Mouse (Mus musculus) yolk sac, embryonic 10.5 days (tissue): ENCODE results near the gene BC049715.
"Not testable (repeated sequence)": the region's sequence is repeated elsewhere in the genome, so short reads cannot be mapped to it uniquely, and the experiment has no call there.

ENCODE experiments used
- DNase-seq: peaks from one replicate; pipeline ENCODE4 v3.0.0-alpha.2; 2017; ENCODE audit warnings: low spot score

BC049715 gene

DNA sequence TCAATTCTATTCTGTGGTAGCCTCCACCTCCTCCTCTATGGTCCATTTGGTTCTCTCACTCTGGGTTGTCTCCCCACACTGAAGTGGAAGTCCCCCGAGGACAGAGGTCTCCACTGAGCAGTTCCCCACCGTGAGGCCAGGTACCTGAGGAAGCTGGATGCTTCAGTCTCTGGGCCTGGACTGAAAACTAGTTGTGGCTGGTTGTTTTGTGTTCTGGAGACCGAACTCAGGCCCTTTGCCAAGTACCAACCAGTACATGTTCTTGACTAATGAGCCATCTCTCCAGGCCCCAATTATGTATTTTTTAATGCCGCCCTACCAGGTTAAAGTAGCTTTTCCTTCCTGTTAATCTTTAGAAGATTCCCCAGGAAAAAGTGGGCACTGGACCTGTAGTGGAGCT, 24.9 kb downstream of the BC049715 start:
- DNase-seq = no peak

DNA sequence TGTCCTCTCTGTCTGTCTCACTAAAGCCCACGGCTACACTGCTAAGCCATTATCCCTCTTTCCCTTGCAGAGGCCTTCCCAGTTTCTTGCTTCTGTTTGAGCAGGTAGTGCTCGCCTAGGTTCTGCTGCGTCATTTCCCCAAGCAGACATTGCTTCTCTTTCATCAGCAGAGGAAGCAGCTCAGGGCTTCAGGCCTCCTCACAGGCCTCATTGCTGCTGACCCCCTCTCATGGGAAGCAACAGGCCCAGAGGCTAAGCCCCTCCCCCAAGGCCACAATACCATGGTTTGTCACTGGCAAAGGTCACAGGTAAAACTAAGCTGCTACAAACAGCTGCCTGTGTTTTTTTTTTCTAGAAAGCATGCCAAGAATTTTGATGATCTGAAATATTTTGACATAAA, 25.3 kb downstream of the BC049715 start:
- peak; percentile 55 for DNase-seq

DNA sequence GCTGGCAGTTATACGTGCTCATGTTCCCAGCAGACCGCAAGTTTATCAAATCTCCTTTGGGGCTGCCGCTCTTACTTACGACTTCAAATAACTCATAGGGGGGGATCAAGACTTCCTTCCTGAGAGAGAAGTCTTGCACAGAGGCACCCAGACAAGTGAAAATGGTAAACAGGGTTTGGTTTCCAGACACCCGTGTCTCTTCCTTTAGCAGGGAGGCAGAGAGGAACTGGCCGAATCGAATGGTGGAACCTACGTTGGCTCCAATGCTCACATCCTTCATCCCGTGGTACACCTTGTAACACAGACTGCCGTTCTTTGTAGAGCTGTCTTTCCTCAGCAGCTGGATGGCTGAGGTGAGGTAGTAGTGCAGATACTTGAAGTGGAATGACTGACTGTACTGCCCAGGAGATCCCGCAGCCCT, 26.9 kb downstream of the BC049715 start:
- no peak for DNase-seq

GRCm38 (mm10) chr6:136855183-136855582, 27.8 kb downstream of the BC049715 start:
- DNase-seq = no peak

GRCm38 (mm10) chr6:136856071-136856636, 28.7 kb downstream of the BC049715 start:
- DNase-seq = no peak

DNA sequence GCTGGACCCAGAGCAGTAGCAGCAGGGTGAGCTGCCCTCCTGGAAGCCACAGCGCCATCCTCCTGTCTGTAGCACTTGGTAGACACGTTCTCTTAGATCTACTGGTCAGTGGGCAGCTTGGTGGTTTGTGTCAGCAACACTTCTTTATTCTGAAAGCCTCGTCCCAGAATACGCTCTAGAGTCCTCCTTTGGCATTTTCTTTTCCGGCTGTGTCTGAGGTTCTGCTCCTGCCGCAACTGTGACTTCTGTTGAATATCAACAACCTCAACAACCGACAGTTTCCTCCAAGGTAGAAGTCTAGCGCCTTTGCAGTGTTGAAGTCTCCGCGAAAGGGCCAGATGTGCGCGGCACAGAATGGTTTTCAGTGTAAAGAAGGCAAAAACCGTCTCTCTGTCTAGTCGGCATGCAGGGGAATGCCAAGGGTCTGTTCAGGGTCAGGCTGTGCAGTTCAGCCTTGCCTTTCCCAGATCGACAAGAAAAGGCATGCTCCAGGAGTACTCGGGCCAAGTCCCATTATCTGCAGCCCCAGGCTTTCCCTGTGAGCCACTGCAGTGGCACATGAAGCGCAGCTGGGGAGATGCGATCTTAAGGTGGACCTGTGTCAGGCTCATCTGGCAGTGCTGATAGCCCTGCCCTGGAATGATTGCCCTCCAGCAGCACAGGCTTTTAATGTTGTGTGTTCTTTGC, 29.9 kb downstream of the BC049715 start, which contains the start of gene Art4:
Art4 (minus strand) TSS at position 548 of the 687 bp plus-strand sequence.
- DNase-seq = peak; percentile 58

DNA sequence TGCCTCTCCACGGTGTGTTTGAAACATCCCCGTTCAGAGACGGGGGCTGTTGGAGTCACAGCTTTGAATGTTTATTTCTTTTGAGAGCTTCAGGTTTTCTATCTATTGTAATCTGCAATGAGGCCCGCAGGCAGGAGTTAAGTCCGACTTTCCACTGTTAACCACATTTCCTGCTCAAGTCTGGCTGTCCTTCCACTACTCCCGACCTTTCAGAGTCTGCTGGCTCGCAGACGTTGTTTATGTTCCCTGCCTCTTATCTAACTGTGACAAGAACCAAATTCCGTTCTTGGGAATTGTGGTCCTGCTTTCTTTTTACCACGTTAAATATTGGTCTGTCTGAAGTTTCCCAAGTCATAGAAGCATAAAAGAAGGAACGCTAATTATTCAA, 30.4 kb downstream of the BC049715 start:
- DNase-seq = no peak

DNA sequence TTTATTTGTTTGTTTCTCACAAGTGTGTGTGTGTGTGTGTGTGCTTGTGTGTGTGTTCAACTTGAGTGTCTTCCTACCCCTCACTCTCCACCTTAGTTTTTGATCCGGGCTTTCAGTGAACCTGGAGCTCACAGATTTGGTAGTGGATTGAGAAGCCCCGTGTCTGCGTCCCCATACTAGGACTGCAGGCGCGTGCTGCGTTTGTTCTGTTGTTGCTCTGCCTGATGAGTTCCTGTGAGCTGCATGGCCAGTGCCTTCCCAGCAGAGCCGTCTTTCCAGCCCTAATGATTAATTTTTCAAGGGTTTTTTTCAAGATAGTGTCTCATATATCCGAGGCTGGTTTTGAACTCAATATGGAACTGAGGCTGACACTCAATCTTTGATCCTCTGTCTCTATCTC, 31.0 kb downstream of the BC049715 start:
- DNase-seq = no peak

DNA sequence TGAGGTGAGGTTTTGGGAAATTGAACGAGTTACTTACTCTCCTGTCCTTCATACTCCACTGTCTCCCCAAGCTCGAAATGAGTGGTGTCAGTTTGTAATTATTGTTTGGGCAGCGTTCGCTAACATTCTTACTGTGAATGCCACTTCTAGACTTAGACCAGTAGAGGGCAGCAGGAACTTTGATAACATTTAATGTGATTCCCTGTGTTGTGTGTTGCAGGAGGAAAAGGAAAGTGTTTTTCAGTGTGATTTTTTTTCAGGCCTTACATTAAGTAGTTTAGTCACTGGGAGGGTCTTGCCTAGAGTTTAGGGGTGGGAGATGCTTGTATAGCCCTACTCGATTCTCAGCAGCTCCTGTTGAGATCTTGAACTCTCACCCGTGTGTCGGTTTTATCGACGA, 33.6 kb downstream of the BC049715 start:
- DNase-seq = no peak

- DNase-seq = no peak
Measured at GRCm38 (mm10) chr6:136865360-136865759, 37.9 kb downstream of the BC049715 start.

DNA sequence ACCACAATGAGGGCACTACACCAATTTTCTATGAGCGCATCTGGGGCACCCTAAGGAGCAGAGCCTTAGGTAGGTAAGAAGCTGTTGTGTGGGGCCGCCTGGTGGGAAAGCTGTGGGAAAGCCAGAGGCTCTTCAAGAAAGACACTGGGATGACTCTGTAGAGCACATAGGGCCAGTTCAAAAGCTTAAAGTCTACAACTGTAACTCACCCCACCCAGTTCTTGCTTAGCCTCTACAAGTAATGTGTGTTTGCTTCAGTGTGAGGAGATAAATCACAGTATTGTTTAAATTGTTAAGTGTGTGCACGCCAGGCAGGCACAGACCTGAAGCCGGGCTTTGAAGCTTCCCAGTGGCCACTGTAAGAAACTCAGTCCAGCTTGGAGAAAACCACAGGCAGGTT, 38.7 kb downstream of the BC049715 start:
- DNase-seq = no peak

DNA sequence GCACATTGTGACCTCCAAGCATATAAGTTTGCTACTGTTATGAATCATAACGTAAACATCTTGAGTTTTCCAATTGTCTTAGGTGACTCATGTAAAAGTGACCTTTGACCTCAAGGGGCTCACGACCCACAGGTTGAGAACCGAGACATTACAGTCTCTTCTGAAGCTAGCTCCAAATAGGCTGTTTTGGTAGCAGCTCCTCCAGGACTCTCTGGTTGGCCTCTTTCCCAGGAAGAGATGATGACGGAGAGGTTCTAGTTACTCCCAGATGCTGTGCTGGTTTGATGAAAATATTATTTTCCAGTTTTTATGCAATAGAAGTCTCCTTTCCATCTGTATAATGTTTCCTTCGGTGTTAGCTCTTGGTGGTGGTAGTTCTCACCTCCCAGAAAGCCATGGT, 41.5 kb downstream of the BC049715 start:
- DNase-seq = no peak

DNA sequence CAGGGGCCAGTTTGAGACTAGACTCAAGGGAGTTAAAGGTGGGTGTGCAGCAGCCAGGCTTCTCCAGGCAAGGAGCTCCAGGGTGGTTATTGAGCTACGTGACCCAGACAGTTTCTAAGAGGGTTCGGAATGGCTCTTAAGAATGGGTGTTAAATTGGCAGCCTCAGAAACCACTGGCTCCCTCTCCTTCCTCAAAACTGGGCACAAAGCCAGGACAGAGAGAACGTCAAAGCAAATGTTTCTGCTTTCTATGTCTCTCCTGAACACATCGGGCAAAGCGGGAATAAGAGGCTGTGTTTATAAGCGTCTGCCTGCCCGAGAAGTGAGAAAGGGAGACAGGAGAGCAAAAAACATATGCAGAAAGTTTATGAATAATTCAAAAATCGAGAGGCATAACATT, 47.2 kb downstream of the BC049715 start:
- no peak for DNase-seq

DNA sequence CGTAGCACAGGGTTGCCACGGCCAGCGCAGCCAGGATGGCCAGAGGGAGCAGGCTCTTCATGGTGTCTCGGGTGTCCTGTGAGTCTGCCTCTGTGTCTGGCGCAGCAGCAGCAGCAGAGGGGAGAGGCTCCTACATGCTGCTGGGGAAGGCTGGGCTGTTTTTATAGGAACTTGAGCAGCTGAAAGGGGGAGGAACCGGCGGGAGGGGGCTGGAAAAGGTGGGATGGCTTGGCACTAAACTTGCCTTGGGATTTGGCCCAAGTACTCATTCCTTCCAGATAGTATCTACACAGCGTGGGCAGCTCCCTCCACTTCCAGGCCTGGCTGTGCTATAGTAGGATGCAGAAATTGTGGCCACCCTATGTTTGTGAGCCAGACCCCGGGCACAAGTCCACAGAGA, 48.2 kb downstream of the BC049715 start, which contains the start of gene Mgp:
Mgp (minus strand) TSS at position 154 of the 400 bp plus-strand sequence.
- no peak for DNase-seq

- no peak for DNase-seq
Measured at GRCm38 (mm10) chr6:136881678-136882077, 54.3 kb downstream of the BC049715 start.

- DNase-seq = no peak
Measured at GRCm38 (mm10) chr6:136883431-136883915, 56.0 kb downstream of the BC049715 start.

GRCm38 (mm10) chr6:136883961-136884360, 56.5 kb downstream of the BC049715 start:
- no peak for DNase-seq

DNA sequence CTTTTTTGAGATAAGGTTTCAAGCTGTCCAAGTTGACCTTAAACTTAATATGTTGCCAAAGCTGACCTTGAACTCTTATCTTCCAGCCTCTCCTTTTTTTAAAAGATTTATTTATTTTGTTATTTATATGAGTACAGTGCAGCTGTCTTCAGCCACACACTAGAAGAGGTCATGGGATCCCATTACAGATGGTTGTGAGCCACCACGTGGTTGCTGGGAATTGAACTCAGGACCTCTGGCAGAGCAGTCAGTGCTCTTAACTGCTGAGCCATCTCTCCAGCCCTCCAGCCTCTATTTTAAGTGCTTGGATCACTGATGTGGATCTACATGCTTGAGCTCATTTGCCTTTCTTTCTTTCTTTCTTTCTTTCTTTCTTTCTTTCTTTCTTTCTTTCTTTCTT, 57.3 kb downstream of the BC049715 start:
- not testable (repeated sequence) for DNase-seq

- no peak for DNase-seq
Measured at GRCm38 (mm10) chr6:136887854-136888253, 60.4 kb downstream of the BC049715 start.

DNA sequence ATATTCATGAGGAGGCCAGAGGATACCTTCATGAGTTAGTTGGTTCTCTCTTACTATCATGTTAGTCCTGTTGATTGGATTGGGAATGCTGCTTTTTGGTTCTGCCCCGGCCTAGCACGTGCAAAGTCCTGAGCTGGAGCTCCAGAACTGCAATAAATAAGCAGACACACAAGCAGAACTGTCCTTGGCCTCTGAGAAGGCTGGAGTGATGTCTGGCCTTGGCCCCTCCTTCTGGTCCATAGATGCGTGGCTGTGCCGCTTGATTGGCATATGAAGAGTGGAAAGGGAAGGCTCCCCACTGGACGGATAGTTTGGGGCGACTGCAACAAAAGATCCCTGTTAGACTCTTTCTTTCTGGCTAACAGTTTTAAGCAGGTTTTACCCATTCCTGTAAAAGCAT, 61.6 kb downstream of the BC049715 start:
- DNase-seq = no peak

DNA sequence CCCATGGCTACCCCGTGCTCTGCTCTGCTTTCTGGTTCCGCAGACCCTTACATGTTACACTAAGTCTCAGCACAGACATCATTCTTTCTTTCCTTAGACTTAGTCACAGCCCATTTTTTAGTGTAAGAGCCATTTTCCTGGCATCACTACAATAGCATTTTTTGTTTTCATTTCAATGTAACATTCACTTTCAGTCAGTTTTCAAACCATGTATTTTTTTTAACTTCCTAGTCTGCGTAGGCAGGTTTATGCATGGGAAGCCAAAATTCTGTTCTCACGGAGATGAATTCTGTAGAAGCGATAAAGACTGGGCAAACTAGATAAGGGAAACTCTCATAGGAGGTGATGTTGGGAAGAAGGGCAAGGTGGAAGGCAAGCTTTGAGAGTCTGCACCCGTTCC, 62.1 kb downstream of the BC049715 start:
- DNase-seq = no peak
